35 mouse cellular contexts compared by ENCODE assay signal in the genomic region with DNA sequence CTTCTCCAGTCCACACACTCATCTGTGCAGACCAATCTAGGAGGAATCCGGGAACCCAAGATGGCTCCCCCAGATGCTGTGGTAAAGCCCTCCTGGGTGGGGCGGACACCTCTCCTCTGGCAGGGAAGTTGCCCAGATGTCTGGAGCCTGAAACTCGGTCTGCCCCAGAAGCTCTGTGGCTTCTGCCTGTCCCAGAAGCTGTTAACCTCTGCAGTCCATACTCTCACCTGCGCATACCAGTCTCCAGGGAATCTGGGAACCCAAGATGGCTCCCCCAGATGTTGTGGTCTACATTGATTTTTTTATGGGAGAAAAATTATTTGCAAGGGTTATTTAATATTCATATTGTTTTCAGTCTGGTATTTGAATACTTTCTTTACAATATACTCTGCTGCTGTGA. TPM values are rescaled to one million over a fixed set of nuclear protein-coding genes. Genes with fewer than 3 reads are reported as not detected.
"Had no signal": no experiment of that assay in that cellular context is flagged by ENCODE, and none has a peak within 500 bp of the region (broad histone marks: within the 10 kb centered on the region; RNA-seq: fewer than 3 reads in every experiment).

No protein-coding gene starts in this region.

- H3K4me3 ChIP-seq: heart, embryonic 10.5 days; heart, embryonic 12.5 days; heart, embryonic 13.5 days; heart, embryonic 15.5 days; hindbrain, embryonic 10.5 days; hindbrain, embryonic 12.5 days; hindbrain, embryonic 13.5 days; hindbrain, embryonic 15.5 days; intestine, embryonic 15.5 days; kidney, embryonic 15.5 days; layer of hippocampus, adult 2 months; left cerebral cortex, adult 2 months had no signal

- H3K4me1 ChIP-seq: heart, embryonic 10.5 days; heart, embryonic 12.5 days; heart, embryonic 13.5 days; heart, embryonic 15.5 days; hindbrain, embryonic 10.5 days; hindbrain, embryonic 12.5 days; hindbrain, embryonic 13.5 days; hindbrain, embryonic 15.5 days; intestine, embryonic 15.5 days; kidney, embryonic 15.5 days had no signal

- H3K9me3 ChIP-seq: heart, embryonic 10.5 days; heart, embryonic 12.5 days; heart, embryonic 13.5 days; heart, embryonic 15.5 days; hindbrain, embryonic 10.5 days; hindbrain, embryonic 12.5 days; hindbrain, embryonic 13.5 days; hindbrain, embryonic 15.5 days; intestine, embryonic 15.5 days; kidney, embryonic 15.5 days had no signal

- H3K9ac ChIP-seq: heart, embryonic 12.5 days; heart, embryonic 13.5 days; heart, embryonic 15.5 days; hindbrain, embryonic 12.5 days; hindbrain, embryonic 13.5 days; hindbrain, embryonic 14.5 days; hindbrain, embryonic 15.5 days; intestine, embryonic 15.5 days; kidney, embryonic 15.5 days had no signal

- H3K27ac ChIP-seq: heart, embryonic 10.5 days; heart, embryonic 13.5 days; heart, embryonic 15.5 days; hindbrain, embryonic 10.5 days; hindbrain, embryonic 12.5 days; hindbrain, embryonic 13.5 days; hindbrain, embryonic 14.5 days; hindbrain, embryonic 15.5 days; intestine, embryonic 15.5 days; kidney, embryonic 15.5 days; kidney, postnatal 0 days; layer of hippocampus, adult 2 months; left cerebral cortex, adult 2 months had no signal

- H3K36me3 ChIP-seq: heart, embryonic 10.5 days; heart, embryonic 12.5 days; heart, embryonic 13.5 days; heart, embryonic 15.5 days; hindbrain, embryonic 10.5 days; hindbrain, embryonic 12.5 days; hindbrain, embryonic 13.5 days; hindbrain, embryonic 15.5 days; intestine, embryonic 15.5 days; kidney, embryonic 15.5 days had no signal

- DNase-seq: heart, postnatal 10 days; heart, postnatal 14 days; heart, postnatal 36 days; heart, postnatal 4 days; kidney, adult 11 months; kidney, adult 18-20 months; kidney, adult 2 months; kidney, adult 8-10 months; kidney, adult 9 months; kidney, postnatal 10 days; kidney, postnatal 14 days; kidney, postnatal 25 days; kidney, postnatal 36 days; kidney, postnatal 4 days; layer of hippocampus, adult 9-11 months had no signal

- ATAC-seq: hindbrain, embryonic 16.5 days; inflammation-experienced regulatory T-cells, adult 6 months; intestine, embryonic 15.5 days; intestine, embryonic 16.5 days; intestine, postnatal 0 days had no signal

- H3K4me2 ChIP-seq: heart, embryonic 11.5 days; heart, embryonic 12.5 days; heart, embryonic 13.5 days; heart, embryonic 15.5 days; hindbrain, embryonic 12.5 days; hindbrain, embryonic 13.5 days; hindbrain, embryonic 14.5 days; hindbrain, embryonic 15.5 days; intestine, embryonic 15.5 days; kidney, embryonic 15.5 days had no signal

- H3K27me3 ChIP-seq: heart, embryonic 12.5 days; heart, embryonic 13.5 days; heart, embryonic 15.5 days; hindbrain, embryonic 12.5 days; hindbrain, embryonic 13.5 days; hindbrain, embryonic 15.5 days; intestine, embryonic 15.5 days; kidney, embryonic 15.5 days had no signal

RNA-seq across cellular contexts. Expression of a gene that starts 58.4 kb away (rescaled TPM):
- total RNA-seq: hematopoietic stem cell, adult 5-6 weeks had no signal
